Comparison of ENCODE assay signal across 8 mouse cellular contexts in genomic region chr6:128837454-128838341, GRCm38 (mm10). TPM values are rescaled to one million over a fixed set of nuclear protein-coding genes. Genes with fewer than 3 reads are reported as not detected.
DNase-seq lines count a peak whose midpoint lies in the region; ATAC-seq and TF ChIP-seq lines count a peak whose summit lies in the region.

No protein-coding gene starts in this region.

- DNase-seq in kidney, adult 2 months = peak; percentile 39
- DNase-seq in kidney, postnatal 14 days = no peak
- DNase-seq in ES-CJ7 (ENCODE audit: low read depth, low spot score) = peak; percentile 59
- DNase-seq in embryo, embryonic 11.5 days (ENCODE audit: low read depth, low spot score) = peak; percentile 42
- DNase-seq in midbrain, embryonic 11.5 days (ENCODE audit: low spot score, missing footprints) = no peak
- no peak for DNase-seq in urinary bladder, adult 2 months (ENCODE audit: low spot score)
- DNase-seq in layer of hippocampus, adult 11-12 months (ENCODE audit: low spot score) = no peak

- WGBS in kidney, adult 2 months = 5% methylated on average over 14 of the region's 14 CpGs
- WGBS in hindbrain, embryonic 15.5 days = 1% methylated on average over 14 of the region's 14 CpGs
- 2% methylated on average over 14 of the region's 14 CpGs for WGBS in midbrain, embryonic 11.5 days

- H3K4me3 ChIP-seq in kidney, adult 2 months (ENCODE audit: insufficient read depth, low read depth, low read length) = peak overlapping the region; percentile 68
- H3K4me3 ChIP-seq in hindbrain, embryonic 15.5 days = peak overlapping the region; percentile 94
- H3K4me3 ChIP-seq in midbrain, embryonic 11.5 days (ENCODE audit: low read depth, low read length) = peak overlapping the region; percentile 74

- no peaks in the 10 kb centered on the region for H3K36me3 ChIP-seq in kidney, adult 2 months (ENCODE audit: control insufficient read depth, insufficient read depth, low read length)
- no peaks in the 10 kb centered on the region for H3K36me3 ChIP-seq in hindbrain, embryonic 15.5 days
- no peaks in the 10 kb centered on the region for H3K36me3 ChIP-seq in midbrain, embryonic 11.5 days (ENCODE audit: control insufficient read depth, insufficient read depth, low read length)

- TF ChIP-seq POLR2A in kidney, adult 2 months (IDR thresholded peaks at IDR 0.05; ENCODE audit: low read depth, low read length) = no peak

- H3K4me1 ChIP-seq in kidney, adult 2 months (ENCODE audit: control insufficient read depth, insufficient read depth, low read length) = no peaks in the 10 kb centered on the region
- H3K4me1 ChIP-seq in hindbrain, embryonic 15.5 days (replicated peaks) = peaks cover 28% of the 10 kb centered on the region
- peaks cover 3% of the 10 kb centered on the region; the same call in 1 of the 2 replicates for H3K4me1 ChIP-seq in midbrain, embryonic 11.5 days (ENCODE audit: control insufficient read depth, insufficient read depth, low read length)

- no peak overlapping the region; the same call in 1 of the 2 replicates for H3K27ac ChIP-seq in kidney, adult 2 months (ENCODE audit: insufficient read depth, low read depth, low read length)
- peak overlapping the region; percentile 94 for H3K27ac ChIP-seq in hindbrain, embryonic 15.5 days (replicated peaks)
- H3K27ac ChIP-seq in midbrain, embryonic 11.5 days (ENCODE audit: low read depth, low read length) = peak overlapping the region; percentile 46

- H3K9ac ChIP-seq in hindbrain, embryonic 15.5 days = peak overlapping the region; percentile 60
- peak overlapping the region; percentile 66 for H3K9ac ChIP-seq in midbrain, embryonic 11.5 days (ENCODE audit: low read length)

- peak; percentile 40 for ATAC-seq in hindbrain, embryonic 15.5 days (ENCODE audit: low FRiP score, low read depth)
- peak; percentile 43 for ATAC-seq in midbrain, embryonic 11.5 days (ENCODE audit: low FRiP score)

- no peak for TF ChIP-seq CTCF in kidney, adult 2 months (conservative IDR thresholded peaks at IDR 0.05; ENCODE audit: insufficient read depth, insufficient read length, low read depth, low read length)

- peak overlapping the region; percentile 84 for H3K4me2 ChIP-seq in hindbrain, embryonic 15.5 days
- peak overlapping the region; percentile 64 for H3K4me2 ChIP-seq in midbrain, embryonic 11.5 days

- no peaks in the 10 kb centered on the region for H3K27me3 ChIP-seq in kidney, adult 2 months (replicated peaks; ENCODE audit: control insufficient read depth, insufficient read depth, low read length)
- H3K27me3 ChIP-seq in hindbrain, embryonic 15.5 days = no peaks in the 10 kb centered on the region
- H3K27me3 ChIP-seq in midbrain, embryonic 11.5 days (ENCODE audit: control insufficient read depth, insufficient read depth, low read length) = no peaks in the 10 kb centered on the region

- no peaks in the 10 kb centered on the region for H3K9me3 ChIP-seq in hindbrain, embryonic 15.5 days
- no peaks in the 10 kb centered on the region for H3K9me3 ChIP-seq in midbrain, embryonic 11.5 days (ENCODE audit: control insufficient read depth, low read length)

RNA-seq across cellular contexts. Expression of gene Klrb1b, which starts 11.6 kb away (rescaled TPM):
- 0.03 and 0.11 TPM in 2 replicates for polyA plus RNA-seq in kidney, adult 2 months (2012; rRNA removed)
- not detected in 2 replicates for polyA plus RNA-seq in hindbrain, embryonic 15.5 days (2015; fragmentation: Nextera tagmentation; extraction: Ambion mirVana)
- not detected in 2 replicates for polyA plus RNA-seq in midbrain, embryonic 11.5 days (2014; fragmentation: Nextera tagmentation; extraction: Ambion mirVana)
- polyA plus RNA-seq in urinary bladder, adult 2 months (2012; rRNA removed) = 0.92 and 0.93 TPM in 2 replicates

RNA-seq across cellular contexts. Expression of gene Gm44511, which starts 11.6 kb away (rescaled TPM):
- polyA plus RNA-seq in kidney, adult 2 months (2012; rRNA removed) = 0.23 TPM in 1 of 2 replicates, not detected in the other
- polyA plus RNA-seq in hindbrain, embryonic 15.5 days (2015; fragmentation: Nextera tagmentation; extraction: Ambion mirVana) = not detected in 2 replicates
- not detected in 2 replicates for polyA plus RNA-seq in midbrain, embryonic 11.5 days (2014; fragmentation: Nextera tagmentation; extraction: Ambion mirVana)
- 0.23 and 0.43 TPM in 2 replicates for polyA plus RNA-seq in urinary bladder, adult 2 months (2012; rRNA removed)

RNA-seq across cellular contexts. Expression of gene Klrb1c, which starts 48.7 kb away (rescaled TPM):
- polyA plus RNA-seq in kidney, adult 2 months (2012; rRNA removed) = 0.15 and 0.31 TPM in 2 replicates
- 0.12 TPM in 1 of 2 replicates, not detected in the other for polyA plus RNA-seq in hindbrain, embryonic 15.5 days (2015; fragmentation: Nextera tagmentation; extraction: Ambion mirVana)
- 0.08 TPM in 1 of 2 replicates, not detected in the other for polyA plus RNA-seq in midbrain, embryonic 11.5 days (2014; fragmentation: Nextera tagmentation; extraction: Ambion mirVana)
- 1.1 TPM in 2 replicates for polyA plus RNA-seq in urinary bladder, adult 2 months (2012; rRNA removed)

RNA-seq across cellular contexts. Expression of gene Clec2i, which starts 49.7 kb away (rescaled TPM):
- polyA plus RNA-seq in kidney, adult 2 months (2012; rRNA removed) = 0.10 and 0.50 TPM in 2 replicates
- 0.07 TPM in 1 of 2 replicates, not detected in the other for polyA plus RNA-seq in hindbrain, embryonic 15.5 days (2015; fragmentation: Nextera tagmentation; extraction: Ambion mirVana)
- not detected in 2 replicates for polyA plus RNA-seq in midbrain, embryonic 11.5 days (2014; fragmentation: Nextera tagmentation; extraction: Ambion mirVana)
- polyA plus RNA-seq in urinary bladder, adult 2 months (2012; rRNA removed) = 0.86 and 1.0 TPM in 2 replicates

RNA-seq across cellular contexts. Expression of gene BC035044, which starts 53.2 kb away (rescaled TPM):
- 0.45 and 1.6 TPM in 2 replicates for polyA plus RNA-seq in kidney, adult 2 months (2012; rRNA removed)
- 0.38 and 0.46 TPM in 2 replicates for polyA plus RNA-seq in hindbrain, embryonic 15.5 days (2015; fragmentation: Nextera tagmentation; extraction: Ambion mirVana)
- 0.67 and 0.90 TPM in 2 replicates for polyA plus RNA-seq in midbrain, embryonic 11.5 days (2014; fragmentation: Nextera tagmentation; extraction: Ambion mirVana)
- 3.2 and 3.4 TPM in 2 replicates for polyA plus RNA-seq in urinary bladder, adult 2 months (2012; rRNA removed)

Comparison
In these comparisons a context has a peak if more than half of its experiments do, and no peak if none do; other contexts are left out.
1. DNase-seq: peak in kidney, adult 2 months (single experiment), ES-CJ7 (single experiment) and embryo, embryonic 11.5 days (single experiment); none in kidney, postnatal 14 days (single experiment), midbrain, embryonic 11.5 days (single experiment), urinary bladder, adult 2 months (single experiment) and layer of hippocampus, adult 11-12 months (single experiment).
2. Peak in every context shown above with its lines, with median percentiles within 50 percentile points of each other: H3K4me3 ChIP-seq.